Mouse (Mus musculus) forebrain, embryonic 14.5 days (tissue): ENCODE data around the gene Snapc4. TPM values are rescaled to one million over a fixed set of nuclear protein-coding genes. Genes with fewer than 3 reads are reported as not detected.
"Not testable (repeated sequence)": the region's sequence is repeated elsewhere in the genome, so short reads cannot be mapped to it uniquely, and the experiment has no call there.

Source experiments
- ATAC-seq: fragments of 200-750 bp; cut with Nextera tagmentation; 2 replicates; pipeline ENCODE4 v1.8.0; 2017; ENCODE audit warnings: mild to moderate bottlenecking, moderate library complexity
- DNase-seq: peaks from one replicate; pipeline ENCODE4 v3.0.0-alpha.2; 2015; ENCODE audit warnings: low spot score
- H3K27ac ChIP-seq: fragments of 300-500 bp; sonication (generic); 2 replicates; pipeline ENCODE4 v1.5.1; 2014; ENCODE audit warnings: low read depth, mild to moderate bottlenecking, control low read depth, low read length, moderate library complexity
- H3K27me3 ChIP-seq: fragments of 300-500 bp; sonication (generic); replicated peaks from 2 replicates; pipeline ENCODE4 v1.6.1; 2014; ENCODE audit warnings: low read length, control low read depth, mixed read lengths; ENCODE audit not compliant: control insufficient read depth, insufficient read depth
- H3K36me3 ChIP-seq: fragments of 300-500 bp; sonication (generic); 2 replicates; pipeline ENCODE4 v1.6.1; 2014; ENCODE audit warnings: low read length, control low read depth; ENCODE audit not compliant: control insufficient read depth, insufficient read depth
- H3K4me1 ChIP-seq: fragments of 300-500 bp; sonication (generic); 2 replicates; pipeline ENCODE4 v1.6.1; 2014; ENCODE audit warnings: antibody characterized with exemption, low read length, control low read depth; ENCODE audit not compliant: control insufficient read depth, insufficient read depth
- H3K4me2 ChIP-seq: fragments of 300-500 bp; sonication (generic); 2 replicates; pipeline ENCODE4 v1.6.1; 2014; ENCODE audit warnings: mild to moderate bottlenecking, control low read depth, low read length
- H3K4me3 ChIP-seq: fragments of 300-500 bp; sonication (generic); 2 replicates; pipeline ENCODE4 v1.5.1; 2014; ENCODE audit warnings: low read depth, low read length, control low read depth
- H3K9ac ChIP-seq: fragments of 300-500 bp; sonication (generic); 2 replicates; pipeline ENCODE4 v1.6.1; 2014; ENCODE audit warnings: mild to moderate bottlenecking, low read length, control low read depth, moderate library complexity
- H3K9me3 ChIP-seq: fragments of 300-500 bp; sonication (generic); replicated peaks from 2 replicates; pipeline ENCODE4 v1.6.1; 2016; ENCODE audit warnings: low read length, control low read depth, mixed read lengths; ENCODE audit not compliant: control insufficient read depth
- WGBS: fragments of 180-500 bp; shearing (Covaris S2); extraction: QIAGEN DNeasy Blood & Tissue Kit; methylation state at CpG from one replicate; pipeline ENCODE4 v1.1.7; 2014; 5-methylcytosine and 5-hydroxymethylcytosine counted together
- polyA plus RNA-seq: library from polyadenylated mRNA; unstranded; fragments of >200 nt; fragmentation: Nextera tagmentation; extraction: Ambion mirVana; gene quantifications from 2 replicates; pipeline ENCODE4 v1.2.1, GENCODE M21; 2014

Gene Snapc4
- polyA plus RNA-seq, 1 experiment from 2014 or later: 15.7 TPM

- no peak for ATAC-seq
- Histone ChIP-seq H3K4me2 (no peak overlapping the region), H3K36me3 (peaks cover 76% of the 10 kb centered on the region)
These were observed 10.5 kb upstream of the Snapc4 start for GRCm38 (mm10) chr2:26390954-26391353.

GRCm38 (mm10) chr2:26389154-26389690 lies 8.8 kb upstream of the Snapc4 start, which contains the start of the genes Entr1 and Pmpca:
Entr1 (minus strand) TSS chr2:26389316.
Pmpca (plus strand) TSS chr2:26389339.
- Histone ChIP-seq H3K9me3 (no peaks in the 10 kb centered on the region), H3K36me3 (peaks cover 76% of the 10 kb centered on the region), H3K27me3 (no peaks in the 10 kb centered on the region), H3K4me3 (peak within 1 kb of the TSS; percentile 98), H3K4me2 (peak within 1 kb of the TSS; percentile 98), H3K9ac (peak within 1 kb of the TSS; percentile 91), H3K4me1 (peaks cover 11% of the 10 kb centered on the region), H3K27ac (peak within 1 kb of the TSS; percentile 44; the same call in 1 of the 2 replicates)
- WGBS: under 1% methylated on average over 59 of the region's 60 CpGs
- ATAC-seq (peak; percentile 93), DNase-seq (peak; percentile 90)

More at GRCm38 (mm10) chr2:26390954-26391353, 10.5 kb upstream of the Snapc4 start:
- no peak overlapping the region for H3K4me3 ChIP-seq
- no peak overlapping the region for H3K9ac ChIP-seq
- H3K9me3 ChIP-seq: no peaks in the 10 kb centered on the region
- WGBS: 84% methylated on average over 3 of the region's 3 CpGs
- no peak for DNase-seq
- no peak overlapping the region for H3K27ac ChIP-seq
- peaks cover 11% of the 10 kb centered on the region for H3K4me1 ChIP-seq
- H3K27me3 ChIP-seq: no peaks in the 10 kb centered on the region

GRCm38 (mm10) chr2:26388682-26389153 lies 8.3 kb upstream of the Snapc4 start:
- peak overlapping the region; percentile 98 for H3K4me2 ChIP-seq
- no peaks in the 10 kb centered on the region for H3K9me3 ChIP-seq
- peak overlapping the region; percentile 91 for H3K9ac ChIP-seq
- ATAC-seq (peak; percentile 60), DNase-seq (no peak)
- H3K4me3 ChIP-seq: peak overlapping the region; percentile 98
- peak overlapping the region; percentile 44; the same call in 1 of the 2 replicates for H3K27ac ChIP-seq
- H3K4me1 ChIP-seq: peaks cover 11% of the 10 kb centered on the region
- 0% methylated on average over 42 of the region's 45 CpGs for WGBS
- no peaks in the 10 kb centered on the region for H3K27me3 ChIP-seq
- peaks cover 76% of the 10 kb centered on the region for H3K36me3 ChIP-seq

GRCm38 (mm10) chr2:26387713-26388112 lies 7.3 kb upstream of the Snapc4 start:
- no peak overlapping the region for H3K9ac ChIP-seq
- no peak overlapping the region for H3K27ac ChIP-seq
- peaks cover 76% of the 10 kb centered on the region for H3K36me3 ChIP-seq
- H3K9me3 ChIP-seq: no peaks in the 10 kb centered on the region
- no peak overlapping the region for H3K4me3 ChIP-seq
- ATAC-seq (no peak), DNase-seq (no peak)
- peaks cover 11% of the 10 kb centered on the region for H3K4me1 ChIP-seq
- WGBS: 87% methylated on average over 3 of the region's 3 CpGs
- no peaks in the 10 kb centered on the region for H3K27me3 ChIP-seq
- peak overlapping the region; percentile 98; the same call in 1 of the 2 replicates for H3K4me2 ChIP-seq

- peak overlapping the region; percentile 39; the same call in 1 of the 2 replicates for H3K27ac ChIP-seq
- H3K4me1 ChIP-seq: not testable (repeated sequence)
- H3K36me3 ChIP-seq: peaks cover 68% of the 10 kb centered on the region
These were observed 418 bp upstream of the Snapc4 start for GRCm38 (mm10) chr2:26380871-26381270.

GRCm38 (mm10) chr2:26372396-26372795 lies 8.1 kb downstream of the Snapc4 start:
- no peaks in the 10 kb centered on the region for H3K4me1 ChIP-seq
- H3K27ac ChIP-seq: no peak overlapping the region
- no peak overlapping the region for H3K4me2 ChIP-seq
- H3K36me3 ChIP-seq: peaks cover 98% of the 10 kb centered on the region
- DNase-seq (no peak), ATAC-seq (no peak)
- H3K27me3 ChIP-seq: no peaks in the 10 kb centered on the region
- 99% methylated on average over 8 of the region's 8 CpGs for WGBS
- no peaks in the 10 kb centered on the region for H3K9me3 ChIP-seq
- H3K9ac ChIP-seq: no peak overlapping the region
- no peak overlapping the region for H3K4me3 ChIP-seq

More at GRCm38 (mm10) chr2:26380871-26381270, 418 bp upstream of the Snapc4 start:
- ATAC-seq, H3K27me3 ChIP-seq, DNase-seq, H3K9me3 ChIP-seq: not testable (repeated sequence)
- peak overlapping the region; percentile 81 for H3K9ac ChIP-seq
- peak overlapping the region; percentile 72 for H3K4me3 ChIP-seq
- WGBS: 31% methylated on average over 6 of the region's 6 CpGs
- peak overlapping the region; percentile 84 for H3K4me2 ChIP-seq

GRCm38 (mm10) chr2:26368572-26368971 lies 11.9 kb downstream of the Snapc4 start:
- peaks cover 98% of the 10 kb centered on the region for H3K36me3 ChIP-seq
- DNase-seq: no peak
- WGBS: 88% methylated on average over 1 of the region's 1 CpGs
- H3K9me3 ChIP-seq: no peaks in the 10 kb centered on the region
- no peaks in the 10 kb centered on the region for H3K27me3 ChIP-seq
- H3K4me2 ChIP-seq: no peak overlapping the region
- H3K27ac ChIP-seq: no peak overlapping the region
- H3K4me1 ChIP-seq: no peaks in the 10 kb centered on the region
- ATAC-seq: no peak
- no peak overlapping the region for H3K4me3 ChIP-seq
- no peak overlapping the region for H3K9ac ChIP-seq

GRCm38 (mm10) chr2:26367911-26368310 lies 12.5 kb downstream of the Snapc4 start:
- Histone ChIP-seq H3K27me3 (no peaks in the 10 kb centered on the region), H3K4me3 (no peak overlapping the region), H3K36me3 (peaks cover 97% of the 10 kb centered on the region), H3K27ac (no peak overlapping the region), H3K9ac (no peak overlapping the region), H3K9me3 (no peaks in the 10 kb centered on the region), H3K4me2 (no peak overlapping the region), H3K4me1 (no peaks in the 10 kb centered on the region)
- no peak for DNase-seq
- no peak for ATAC-seq
- 91% methylated on average over 6 of the region's 6 CpGs for WGBS

- H3K4me2 ChIP-seq: no peak overlapping the region
- 89% methylated on average over 10 of the region's 10 CpGs for WGBS
- H3K9ac ChIP-seq: no peak overlapping the region
- peaks cover 74% of the 10 kb centered on the region for H3K36me3 ChIP-seq
- no peaks in the 10 kb centered on the region for H3K4me1 ChIP-seq
- no peak overlapping the region for H3K4me3 ChIP-seq
- no peak for DNase-seq
- ATAC-seq: no peak
- H3K9me3 ChIP-seq: no peaks in the 10 kb centered on the region
- H3K27me3 ChIP-seq: no peaks in the 10 kb centered on the region
- H3K27ac ChIP-seq: no peak overlapping the region
These were observed 15.6 kb downstream of the Snapc4 start for GRCm38 (mm10) chr2:26364738-26365465.
